Comparison of ENCODE assay signal across 8 mouse cellular contexts in the genomic region with DNA sequence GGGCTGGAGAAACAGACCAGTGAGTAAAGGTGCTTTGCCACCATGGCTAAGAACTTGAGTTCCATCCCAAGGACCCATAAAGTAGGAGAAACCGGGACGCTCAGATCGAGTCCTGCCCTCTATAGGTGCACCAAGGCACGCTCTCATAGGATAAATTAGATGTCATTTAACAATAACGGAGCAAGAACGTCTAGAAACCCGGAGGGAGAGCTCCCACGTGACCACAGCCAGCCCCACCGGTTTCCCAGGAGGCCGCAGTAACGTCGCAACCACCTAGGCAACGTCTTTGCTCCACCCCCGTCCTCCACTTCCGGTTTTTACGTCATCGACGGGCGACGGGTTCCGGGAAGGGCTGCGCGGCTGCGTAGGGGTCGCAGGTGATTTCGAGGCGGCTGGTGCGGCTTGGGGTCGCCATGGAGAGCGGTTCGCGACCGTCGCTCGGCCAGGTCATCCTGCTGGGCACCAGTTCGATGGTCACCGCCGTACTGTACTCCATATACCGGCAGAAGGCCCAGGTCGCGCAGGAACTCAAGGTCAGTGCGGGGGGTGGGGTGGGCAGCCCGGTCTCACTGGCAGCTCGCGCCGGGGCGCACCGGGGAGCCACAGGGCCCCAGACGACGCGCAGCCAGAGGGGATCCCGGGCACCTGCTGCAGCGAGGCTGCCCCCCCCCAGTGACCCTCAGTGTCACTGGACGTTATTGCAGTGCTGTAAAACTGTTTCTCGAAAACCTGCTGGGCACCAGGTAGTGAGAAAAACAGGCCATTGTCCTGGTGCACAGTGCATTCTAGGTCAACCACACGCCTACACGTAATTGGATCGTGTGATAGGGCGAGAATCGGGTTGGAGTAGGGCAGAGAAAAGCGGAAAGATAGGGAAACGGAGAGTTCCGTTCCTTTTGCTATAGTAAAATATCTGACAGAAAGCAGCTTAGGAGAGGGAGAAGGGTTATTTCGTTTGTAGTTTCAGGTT. TPM values are rescaled to one million over a fixed set of nuclear protein-coding genes. Genes with fewer than 3 reads are reported as not detected.
DNase-seq lines count a peak whose midpoint lies in the region; ATAC-seq and TF ChIP-seq lines count a peak whose summit lies in the region.

A gene (plus strand): TSS at position 325 of the 970 bp plus-strand sequence.

- peak; percentile 61; the same call in 1 of the 2 replicates for TF ChIP-seq POLR2A in olfactory bulb, adult 2 months (IDR thresholded peaks at IDR 0.05; ENCODE audit: insufficient read depth, low read depth, low read length)
- peak; percentile 77 for TF ChIP-seq POLR2A in thymus, adult 2 months (IDR thresholded peaks at IDR 0.05; ENCODE audit: control insufficient read depth, extremely low read depth, insufficient read depth, low read length, poor library complexity)

- TF ChIP-seq CTCF in G1E (IDR thresholded peaks at IDR 0.05; ENCODE audit: low read depth, low read length), result no peak
- peak; percentile 61 for TF ChIP-seq CTCF in layer of hippocampus, adult 2 months (conservative IDR thresholded peaks at IDR 0.05)
- no peak; the same call in 1 of the 2 replicates for TF ChIP-seq CTCF in lung, embryonic 14.5 days (IDR thresholded peaks at IDR 0.05; ENCODE audit: low read depth)
- no peak for TF ChIP-seq CTCF in olfactory bulb, adult 2 months (IDR thresholded peaks at IDR 0.05; ENCODE audit: insufficient read depth, low read depth, low read length)
- TF ChIP-seq CTCF in thymus, adult 2 months (IDR thresholded peaks at IDR 0.05; ENCODE audit: borderline replicate concordance, control insufficient read depth, extremely low read depth, insufficient read depth, low read length, poor library complexity), result peak; percentile 23; the same call in 1 of the 2 replicates

- H3K36me3 ChIP-seq in G1E (replicated peaks), result peaks cover 40% of the 10 kb centered on the region
- H3K36me3 ChIP-seq in forebrain, embryonic 16.5 days (ENCODE audit: control insufficient read depth, insufficient read depth), result peaks cover 5% of the 10 kb centered on the region; the same call in 1 of the 2 replicates
- peaks cover 34% of the 10 kb centered on the region for H3K36me3 ChIP-seq in lung, embryonic 14.5 days (ENCODE audit: insufficient read depth)
- peaks cover 3% of the 10 kb centered on the region; the same call in 1 of the 2 replicates for H3K36me3 ChIP-seq in thymus, adult 2 months (ENCODE audit: control insufficient read depth, insufficient read depth, low read length)

- peak within 1 kb of the TSS; percentile 98 for H3K4me3 ChIP-seq in G1E (ENCODE audit: low read depth, low read length)
- peak within 1 kb of the TSS; percentile 65 for H3K4me3 ChIP-seq in forebrain, embryonic 16.5 days (replicated peaks; ENCODE audit: low read length)
- H3K4me3 ChIP-seq in layer of hippocampus, adult 2 months, result peak within 1 kb of the TSS; percentile 90
- peak within 1 kb of the TSS; percentile 99 for H3K4me3 ChIP-seq in lung, embryonic 14.5 days (ENCODE audit: low read depth, low read length)
- peak within 1 kb of the TSS; percentile 60 for H3K4me3 ChIP-seq in olfactory bulb, adult 2 months (ENCODE audit: insufficient read depth, low read depth, low read length)
- peak within 1 kb of the TSS; percentile 98 for H3K4me3 ChIP-seq in thymus, adult 2 months (ENCODE audit: control insufficient read depth, insufficient read depth, low read length)

- no peaks in the 10 kb centered on the region for H3K27me3 ChIP-seq in G1E (ENCODE audit: insufficient read depth, low read length)
- peaks cover 7% of the 10 kb centered on the region for H3K27me3 ChIP-seq in forebrain, embryonic 16.5 days (replicated peaks; ENCODE audit: control insufficient read depth, insufficient read depth, low read length)
- no peaks in the 10 kb centered on the region for H3K27me3 ChIP-seq in lung, embryonic 14.5 days (ENCODE audit: insufficient read depth, low read length)
- no peaks in the 10 kb centered on the region; the same call in 1 of the 2 replicates for H3K27me3 ChIP-seq in thymus, adult 2 months (ENCODE audit: control insufficient read depth, insufficient read depth, low read length)

- DNase-seq in G1E (ENCODE audit: low spot score), result peak; percentile 98
- DNase-seq in cerebellum, adult 18-20 months, result peak; percentile 96 to 97
- DNase-seq in heart, postnatal 36 days, result peak; percentile 95 to 97
- peak; percentile 97 to 99 for DNase-seq in layer of hippocampus, adult 2 months (ENCODE audit: low spot score in 2 of 2)
- peak; percentile 98 for DNase-seq in lung, embryonic 14.5 days
- peak; percentile 95 for DNase-seq in thymus, adult 2 months

- H3K4me1 ChIP-seq in G1E (ENCODE audit: insufficient read depth, low read depth, low read length), result peaks cover 38% of the 10 kb centered on the region
- peaks cover 14% of the 10 kb centered on the region for H3K4me1 ChIP-seq in forebrain, embryonic 16.5 days (replicated peaks; ENCODE audit: control insufficient read depth, insufficient read depth, low read length)
- H3K4me1 ChIP-seq in lung, embryonic 14.5 days (ENCODE audit: insufficient read depth), result 0 out of 2 replicates have a peak, but pooled peaks cover 4% of the 10 kb centered on the region
- peaks cover 6% of the 10 kb centered on the region for H3K4me1 ChIP-seq in olfactory bulb, adult 2 months (ENCODE audit: control insufficient read depth, insufficient read depth, low read length)
- peaks cover 8% of the 10 kb centered on the region for H3K4me1 ChIP-seq in thymus, adult 2 months (replicated peaks; ENCODE audit: control insufficient read depth, insufficient read depth, low read length)

- peak within 1 kb of the TSS; percentile 88 for H3K4me2 ChIP-seq in forebrain, embryonic 16.5 days (ENCODE audit: low read length)
- peak within 1 kb of the TSS; percentile 93 for H3K4me2 ChIP-seq in lung, embryonic 14.5 days

- H3K27ac ChIP-seq in forebrain, embryonic 16.5 days (ENCODE audit: low read length), result peak within 1 kb of the TSS; percentile 6
- peak within 1 kb of the TSS; percentile 94 for H3K27ac ChIP-seq in layer of hippocampus, adult 2 months
- no peak within 1 kb of the TSS for H3K27ac ChIP-seq in lung, embryonic 14.5 days (ENCODE audit: low read depth)
- peak within 1 kb of the TSS; percentile 41; the same call in 1 of the 2 replicates for H3K27ac ChIP-seq in olfactory bulb, adult 2 months (ENCODE audit: insufficient read depth, low read depth, low read length)
- H3K27ac ChIP-seq in thymus, adult 2 months (ENCODE audit: control insufficient read depth, insufficient read depth, low read length), result peak within 1 kb of the TSS; percentile 22; the same call in 1 of the 2 replicates

- peak within 1 kb of the TSS; percentile 71 for H3K9ac ChIP-seq in forebrain, embryonic 16.5 days (replicated peaks; ENCODE audit: low read depth, low read length)
- H3K9ac ChIP-seq in lung, embryonic 14.5 days, result peak within 1 kb of the TSS; percentile 76

- H3K9me3 ChIP-seq in G1E (replicated peaks), result no peaks in the 10 kb centered on the region
- H3K9me3 ChIP-seq in forebrain, embryonic 16.5 days (ENCODE audit: control insufficient read depth, low read length), result no peaks in the 10 kb centered on the region
- H3K9me3 ChIP-seq in lung, embryonic 14.5 days (ENCODE audit: low read depth, low read length), result no peaks in the 10 kb centered on the region

- WGBS in forebrain, embryonic 16.5 days, result 1% methylated on average over 64 of the region's 64 CpGs
- under 1% methylated on average over 64 of the region's 64 CpGs for WGBS in lung, embryonic 14.5 days
- under 1% methylated on average over 64 of the region's 64 CpGs for WGBS in olfactory bulb, adult 2 months
- WGBS in thymus, adult 2 months, result under 1% methylated on average over 64 of the region's 64 CpGs

- intact Hi-C loops in heart, postnatal 36 days (cut with DNase I), result no loop called here

- peak; percentile 88 for ATAC-seq in G1E (ENCODE audit: extremely low read depth, insufficient number of reproducible peaks, low FRiP score, poor library complexity, severe bottlenecking)
- ATAC-seq in forebrain, embryonic 16.5 days, result peak; percentile 93
- peak; percentile 88 for ATAC-seq in lung, embryonic 14.5 days (ENCODE audit: insufficient read depth)

RNA-seq across cellular contexts. Expression of the gene that starts here (rescaled TPM):
- total RNA-seq in G1E (2014; fragmentation: Nextera tagmentation) (8.6 and 10.5 TPM in 2 replicates), G1E (2017) (9.2 TPM in 2 replicates)
- 41.4 and 53.3 TPM in 2 replicates for polyA plus RNA-seq in G1E (2012)
- 18.4 and 20.2 TPM in 2 replicates for polyA plus RNA-seq in forebrain, embryonic 16.5 days (2015; fragmentation: Nextera tagmentation; extraction: Ambion mirVana)
- 10 to 100 TPM; 75.2 to 79.0 TPM for total RNA-seq in heart, postnatal 36 days (2021)
- total RNA-seq in layer of hippocampus, adult 2 months (2021), result 10 to 100 TPM; 54.4 to 57.9 TPM
- polyA plus RNA-seq in lung, embryonic 14.5 days (2014; fragmentation: Nextera tagmentation; extraction: Ambion mirVana), result 16.1 and 18.0 TPM in 2 replicates
- not detected in 2 replicates for polyA plus RNA-seq in olfactory bulb, adult 2 months (2012; ENCODE audit: insufficient read depth, insufficient read length, low replicate concordance, missing spikeins)
- polyA plus RNA-seq in thymus, adult 2 months (2012; rRNA removed), result 16.6 and 16.9 TPM in 2 replicates

Comparison
In these comparisons a context has a peak if more than half of its experiments do, and no peak if none do; other contexts are left out.
1. RNA of the gene that starts here (total RNA-seq): 75.2 to 79.0 TPM in heart, postnatal 36 days and 54.4 to 57.9 TPM in layer of hippocampus, adult 2 months; 8.6 to 10.5 TPM in G1E; every median in the first group is over 4 times any median in the second.
2. CTCF ChIP-seq: peak in layer of hippocampus, adult 2 months (single experiment) and thymus, adult 2 months (single experiment); none in G1E (single experiment), lung, embryonic 14.5 days (single experiment) and olfactory bulb, adult 2 months (single experiment).
3. Peak in every context shown above with its lines, with median percentiles within 50 percentile points of each other: ATAC-seq, DNase-seq and H3K4me3 ChIP-seq.